9 mouse cellular contexts compared by ENCODE assay signal in genomic region chr6:67195148-67195611, GRCm38 (mm10). TPM values are rescaled to one million over a fixed set of nuclear protein-coding genes. Genes with fewer than 3 reads are reported as not detected.
DNase-seq lines count a peak whose midpoint lies in the region; ATAC-seq lines count a peak whose summit lies in the region.
"Had no signal": no experiment of that assay in that cellular context is flagged by ENCODE, and none has a peak within 500 bp of the region (broad histone marks: within the 10 kb centered on the region; RNA-seq: fewer than 3 reads in every experiment).

No protein-coding gene starts in this region.

- H3K9ac ChIP-seq in midbrain, embryonic 11.5 days (ENCODE audit: low read length) = no peak overlapping the region

- no peaks in the 10 kb centered on the region; the same call in 1 of the 2 replicates for H3K4me1 ChIP-seq in midbrain, embryonic 11.5 days (ENCODE audit: control insufficient read depth, insufficient read depth, low read length)
- peaks cover 10% of the 10 kb centered on the region; the same call in 1 of the 2 replicates for H3K4me1 ChIP-seq in midbrain, embryonic 10.5 days

- peak; percentile 44 for ATAC-seq in midbrain, embryonic 11.5 days (ENCODE audit: low FRiP score)

- no peak overlapping the region for H3K27ac ChIP-seq in midbrain, embryonic 11.5 days (ENCODE audit: low read depth, low read length)
- H3K27ac ChIP-seq in midbrain, embryonic 10.5 days (replicated peaks) = no peak overlapping the region

- H3K36me3 ChIP-seq in midbrain, embryonic 11.5 days (ENCODE audit: control insufficient read depth, insufficient read depth, low read length) = no peaks in the 10 kb centered on the region
- H3K36me3 ChIP-seq in midbrain, embryonic 10.5 days = no peaks in the 10 kb centered on the region

- H3K4me2 ChIP-seq in midbrain, embryonic 11.5 days = no peak overlapping the region

- H3K27me3 ChIP-seq in midbrain, embryonic 11.5 days (ENCODE audit: control insufficient read depth, insufficient read depth, low read length) = no peaks in the 10 kb centered on the region
- no peaks in the 10 kb centered on the region for H3K27me3 ChIP-seq in midbrain, embryonic 10.5 days (ENCODE audit: low read depth, poor library complexity, severe bottlenecking)

- intact Hi-C loops in left cerebral cortex, postnatal 25 days (cut with DNase I) = loop anchor here (5.0 kb wide), 3 partner anchors 72 to 242 kb away; no protein-coding TSS in a partner anchor

- DNase-seq in heart, adult 11 months = peak; percentile 72
- no peak for DNase-seq in heart, postnatal 4 days
- peak; percentile 83 for DNase-seq in midbrain, embryonic 11.5 days (ENCODE audit: low spot score, missing footprints)
- DNase-seq in midbrain, embryonic 10.5 days (ENCODE audit: low spot score) = no peak
- peak; percentile 13 to 19 for DNase-seq in kidney, postnatal 4 days
- peak; percentile 1 for DNase-seq in retina, postnatal 7 days (ENCODE audit: low read depth, low spot score)
- no peak for DNase-seq in left cerebral cortex, postnatal 25 days (ENCODE audit: low spot score in 2 of 2)
- no peak for DNase-seq in thymus, postnatal 14 days
- DNase-seq: cerebellum, postnatal 14 days had no signal

- H3K9me3 ChIP-seq in midbrain, embryonic 11.5 days (ENCODE audit: control insufficient read depth, low read length) = no peaks in the 10 kb centered on the region
- no peaks in the 10 kb centered on the region for H3K9me3 ChIP-seq in midbrain, embryonic 10.5 days (replicated peaks)

- H3K4me3 ChIP-seq in midbrain, embryonic 11.5 days (ENCODE audit: low read depth, low read length) = no peak overlapping the region
- H3K4me3 ChIP-seq in midbrain, embryonic 10.5 days = no peak overlapping the region

- whole genome bisulfite sequencing in midbrain, embryonic 11.5 days = 11% methylated on average over 7 of the region's 7 CpGs
- 14% methylated on average over 7 of the region's 7 CpGs for WGBS in midbrain, embryonic 10.5 days

RNA-seq across cellular contexts. Expression of gene Serbp1, which starts 42.8 kb away (rescaled TPM):
- total RNA-seq in heart, postnatal 4 days (2021) = 100 to 1,000 TPM; 311 to 319 TPM
- 547 and 588 TPM in 2 replicates for polyA plus RNA-seq in midbrain, embryonic 11.5 days (2014; fragmentation: Nextera tagmentation; extraction: Ambion mirVana)
- 427 and 470 TPM in 2 replicates for polyA plus RNA-seq in midbrain, embryonic 10.5 days (2016; fragmentation: Nextera tagmentation; extraction: Ambion mirVana)
- total RNA-seq in left cerebral cortex, postnatal 25 days (2021) = 100 to 1,000 TPM; 189 to 207 TPM

Comparison
In these comparisons a context has a peak if more than half of its experiments do, and no peak if none do; other contexts are left out.
1. DNase-seq: peak in heart, adult 11 months (single experiment), midbrain, embryonic 11.5 days (single experiment), kidney, postnatal 4 days (2 of 2) and retina, postnatal 7 days (single experiment); none in heart, postnatal 4 days (single experiment), midbrain, embryonic 10.5 days (single experiment), left cerebral cortex, postnatal 25 days (0 of 2) and thymus, postnatal 14 days (single experiment).